Comparison of ENCODE assay signal across 29 mouse cellular contexts in the genomic region with DNA sequence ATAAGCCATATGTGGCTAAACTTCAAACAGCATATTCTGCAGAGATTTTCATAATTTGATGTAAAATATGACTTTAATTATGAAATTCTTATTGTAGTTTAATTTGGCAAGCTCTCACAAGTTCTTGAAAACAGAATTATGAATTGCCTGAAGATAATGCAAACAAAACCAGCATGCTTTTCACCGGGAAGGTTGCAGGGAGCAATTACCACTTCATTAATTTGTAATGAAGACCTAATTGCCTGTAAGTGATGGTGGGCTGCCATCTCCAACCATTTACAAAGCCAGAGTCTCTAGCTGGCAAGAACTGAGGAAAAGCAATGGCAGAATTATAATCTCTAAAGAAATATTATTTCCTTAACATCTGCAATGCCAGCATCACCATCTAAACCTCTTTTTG.
DNase-seq lines count a peak whose midpoint lies in the region; ATAC-seq and TF ChIP-seq lines count a peak whose summit lies in the region.
"Had no signal": no experiment of that assay in that cellular context is flagged by ENCODE, and none has a peak within 500 bp of the region (broad histone marks: within the 10 kb centered on the region; RNA-seq: fewer than 3 reads in every experiment).

No protein-coding gene starts in this region.

- TF ChIP-seq CTCF in hindbrain, postnatal 0 days (IDR thresholded peaks at IDR 0.05; ENCODE audit: low read depth) = no peak
- TF ChIP-seq CTCF in brain, embryonic 14.5 days (IDR thresholded peaks at IDR 0.05; ENCODE audit: borderline replicate concordance, extremely low read depth, insufficient read depth, insufficient read length) = no peak

- H3K9ac ChIP-seq in hindbrain, postnatal 0 days (replicated peaks; ENCODE audit: low read length) = no peak overlapping the region
- H3K9ac ChIP-seq in lung, embryonic 16.5 days (ENCODE audit: low read length) = no peak overlapping the region
- H3K9ac ChIP-seq in midbrain, embryonic 14.5 days (replicated peaks; ENCODE audit: low read length) = no peak overlapping the region
- no peak overlapping the region for H3K9ac ChIP-seq in midbrain, embryonic 15.5 days
- H3K9ac ChIP-seq: embryonic facial prominence, embryonic 13.5 days; embryonic facial prominence, embryonic 15.5 days; forebrain, embryonic 12.5 days had no signal

- no peak overlapping the region for H3K4me2 ChIP-seq in hindbrain, postnatal 0 days (ENCODE audit: low read depth, low read length)
- H3K4me2 ChIP-seq in lung, embryonic 16.5 days (ENCODE audit: low read depth, low read length) = no peak overlapping the region
- no peak overlapping the region for H3K4me2 ChIP-seq in midbrain, embryonic 14.5 days (ENCODE audit: low read length)
- no peak overlapping the region for H3K4me2 ChIP-seq in midbrain, embryonic 15.5 days
- H3K4me2 ChIP-seq: embryonic facial prominence, embryonic 13.5 days; embryonic facial prominence, embryonic 15.5 days; forebrain, embryonic 12.5 days had no signal

- no peaks in the 10 kb centered on the region for H3K9me3 ChIP-seq in hindbrain, postnatal 0 days (ENCODE audit: low read length)
- no peaks in the 10 kb centered on the region for H3K9me3 ChIP-seq in hindbrain, embryonic 10.5 days
- no peaks in the 10 kb centered on the region for H3K9me3 ChIP-seq in lung, embryonic 16.5 days (ENCODE audit: control insufficient read depth, low read length)
- no peaks in the 10 kb centered on the region for H3K9me3 ChIP-seq in midbrain, embryonic 14.5 days (ENCODE audit: control insufficient read depth, low read length)
- H3K9me3 ChIP-seq in midbrain, embryonic 15.5 days = no peaks in the 10 kb centered on the region
- H3K9me3 ChIP-seq: embryonic facial prominence, embryonic 13.5 days; embryonic facial prominence, embryonic 15.5 days; forebrain, embryonic 10.5 days; forebrain, embryonic 12.5 days had no signal

- no peak for TF ChIP-seq POLR2A in brain, embryonic 14.5 days (IDR thresholded peaks at IDR 0.05; ENCODE audit: borderline replicate concordance, extremely low read depth, insufficient read depth, insufficient read length, poor library complexity, severe bottlenecking)

- H3K4me3 ChIP-seq in hindbrain, postnatal 0 days (ENCODE audit: low read length) = no peak overlapping the region
- no peak overlapping the region for H3K4me3 ChIP-seq in hindbrain, embryonic 10.5 days
- H3K4me3 ChIP-seq in lung, embryonic 16.5 days (ENCODE audit: low read length) = no peak overlapping the region
- no peak overlapping the region for H3K4me3 ChIP-seq in midbrain, embryonic 14.5 days (replicated peaks; ENCODE audit: low read depth, low read length)
- no peak overlapping the region for H3K4me3 ChIP-seq in midbrain, embryonic 15.5 days
- H3K4me3 ChIP-seq: embryonic facial prominence, embryonic 13.5 days; embryonic facial prominence, embryonic 15.5 days; erythroblast, embryonic 14.5 days; forebrain, embryonic 10.5 days; forebrain, embryonic 12.5 days had no signal

- DNase-seq in hindbrain, postnatal 0 days (ENCODE audit: low spot score) = peak; percentile 9
- no peak for DNase-seq in hindbrain, embryonic 10.5 days (ENCODE audit: low spot score)
- DNase-seq in lung, postnatal 14 days = no peak
- DNase-seq in midbrain, embryonic 14.5 days = peak; percentile 17
- DNase-seq in brain, embryonic 14.5 days (ENCODE audit: low read depth) = peak; percentile 65
- DNase-seq: adrenal gland, adult 8-10 months; adrenal gland, postnatal 14 days; adrenal gland, postnatal 36 days; B cell, adult 2 months; cerebellum, adult 11 months; cerebellum, adult 18-20 months; cerebellum, adult 8-10 months; cerebellum, adult 9-11 months; cerebellum, postnatal 14 days; cerebellum, postnatal 36 days; embryo, embryonic 11 days had no signal

- H3K27ac ChIP-seq in hindbrain, postnatal 0 days = no peak overlapping the region
- no peak overlapping the region for H3K27ac ChIP-seq in hindbrain, embryonic 10.5 days
- H3K27ac ChIP-seq in lung, embryonic 16.5 days (ENCODE audit: low read length) = no peak overlapping the region
- no peak overlapping the region for H3K27ac ChIP-seq in midbrain, embryonic 14.5 days (replicated peaks; ENCODE audit: low read depth, low read length)
- no peak overlapping the region for H3K27ac ChIP-seq in midbrain, embryonic 15.5 days
- H3K27ac ChIP-seq: embryonic facial prominence, embryonic 13.5 days; embryonic facial prominence, embryonic 15.5 days; forebrain, embryonic 10.5 days; forebrain, embryonic 12.5 days had no signal

- H3K4me1 ChIP-seq in hindbrain, postnatal 0 days (ENCODE audit: insufficient read depth, low read length) = no peaks in the 10 kb centered on the region
- H3K4me1 ChIP-seq in hindbrain, embryonic 10.5 days (replicated peaks) = no peaks in the 10 kb centered on the region
- H3K4me1 ChIP-seq in lung, embryonic 16.5 days (replicated peaks; ENCODE audit: control insufficient read depth, insufficient read depth, low read length) = no peaks in the 10 kb centered on the region; the same call in 1 of the 2 replicates
- H3K4me1 ChIP-seq in midbrain, embryonic 14.5 days (ENCODE audit: control insufficient read depth, insufficient read depth, low read length) = no peaks in the 10 kb centered on the region
- H3K4me1 ChIP-seq in midbrain, embryonic 15.5 days = no peaks in the 10 kb centered on the region
- H3K4me1 ChIP-seq: embryonic facial prominence, embryonic 13.5 days; embryonic facial prominence, embryonic 15.5 days; forebrain, embryonic 10.5 days; forebrain, embryonic 12.5 days had no signal

- H3K36me3 ChIP-seq in hindbrain, postnatal 0 days (ENCODE audit: insufficient read depth, low read length) = no peaks in the 10 kb centered on the region
- H3K36me3 ChIP-seq in hindbrain, embryonic 10.5 days = no peaks in the 10 kb centered on the region
- no peaks in the 10 kb centered on the region for H3K36me3 ChIP-seq in lung, embryonic 16.5 days (ENCODE audit: control insufficient read depth, insufficient read depth, low read length)
- no peaks in the 10 kb centered on the region for H3K36me3 ChIP-seq in midbrain, embryonic 14.5 days (ENCODE audit: control insufficient read depth, insufficient read depth, low read length)
- no peaks in the 10 kb centered on the region for H3K36me3 ChIP-seq in midbrain, embryonic 15.5 days (replicated peaks)
- H3K36me3 ChIP-seq: embryonic facial prominence, embryonic 13.5 days; embryonic facial prominence, embryonic 15.5 days; forebrain, embryonic 12.5 days; G1E had no signal

- 22% methylated on average over 1 of the region's 1 CpGs for WGBS in hindbrain, postnatal 0 days
- 71% methylated on average over 1 of the region's 1 CpGs for WGBS in hindbrain, embryonic 10.5 days
- 35% methylated on average over 1 of the region's 1 CpGs for WGBS in lung, embryonic 16.5 days
- WGBS in midbrain, embryonic 14.5 days = 49% methylated on average over 1 of the region's 1 CpGs
- 36% methylated on average over 1 of the region's 1 CpGs for WGBS in midbrain, embryonic 15.5 days

- H3K27me3 ChIP-seq in hindbrain, postnatal 0 days (ENCODE audit: insufficient read depth, low read length) = no peaks in the 10 kb centered on the region
- no peaks in the 10 kb centered on the region for H3K27me3 ChIP-seq in hindbrain, embryonic 10.5 days (ENCODE audit: insufficient read depth, poor library complexity, severe bottlenecking)
- H3K27me3 ChIP-seq in lung, embryonic 16.5 days (ENCODE audit: control insufficient read depth, insufficient read depth, low read depth, low read length) = no peaks in the 10 kb centered on the region
- no peaks in the 10 kb centered on the region for H3K27me3 ChIP-seq in midbrain, embryonic 14.5 days (ENCODE audit: control insufficient read depth, insufficient read depth, low read length)
- H3K27me3 ChIP-seq in midbrain, embryonic 15.5 days (replicated peaks) = no peaks in the 10 kb centered on the region
- H3K27me3 ChIP-seq: CH12.LX; embryonic facial prominence, embryonic 13.5 days; embryonic facial prominence, embryonic 15.5 days; forebrain, embryonic 12.5 days; Patski had no signal

- no peak for ATAC-seq in hindbrain, postnatal 0 days
- peak; percentile 43; the same call in 1 of the 2 replicates for ATAC-seq in lung, embryonic 16.5 days (ENCODE audit: low read depth)
- no peak for ATAC-seq in midbrain, embryonic 14.5 days (ENCODE audit: low FRiP score, low TSS enrichment)
- no peak for ATAC-seq in midbrain, embryonic 15.5 days (replicated peaks)
- ATAC-seq: activated CD4-positive, CD25-positive, alpha-beta regulatory T cell, adult 4 months; CD4-positive, CD25-positive, alpha-beta regulatory T cell, adult 4 months; forebrain, embryonic 14.5 days; Patski had no signal

Comparison
In these comparisons a context has a peak if more than half of its experiments do, and no peak if none do; other contexts are left out.
1. DNase-seq: peak in hindbrain, postnatal 0 days (single experiment), midbrain, embryonic 14.5 days (single experiment) and brain, embryonic 14.5 days (single experiment); none in hindbrain, embryonic 10.5 days (single experiment) and lung, postnatal 14 days (single experiment).